Mouse (Mus musculus): ENCODE measurements at regions not wholly inside any gene's neighbourhood (a gene's known extent, or its start where the extent isn't known, plus 50 kb on each side); places are given as distances from the start of the nearest gene placed in this dataset.

DNA sequence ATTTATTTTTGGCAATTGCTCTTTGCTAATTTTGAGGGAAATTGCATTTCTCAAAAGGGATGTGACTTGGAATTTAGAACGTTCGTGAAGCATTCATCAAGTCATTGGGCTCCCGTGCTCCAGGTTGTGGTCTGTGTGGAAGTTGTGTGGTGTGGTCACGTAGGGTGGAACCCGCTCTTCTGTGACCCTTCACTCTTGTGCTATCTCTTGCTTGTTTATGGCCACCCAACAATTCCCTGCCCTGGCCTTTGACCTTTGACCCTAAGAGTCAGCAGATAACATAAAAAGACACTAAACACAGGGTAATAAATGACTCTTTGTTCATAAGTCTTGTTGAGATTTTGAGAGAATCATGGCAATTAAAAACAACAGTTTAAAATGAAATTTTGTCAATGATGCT, 79.7 kb downstream of the 1700020N01Rik start:
- no peak for TF ChIP-seq CTCF (IDR thresholded peaks at IDR 0.05; ENCODE audit: low read depth)
- no peak for TF ChIP-seq EP300 (IDR thresholded peaks at IDR 0.05; ENCODE audit: low read depth)

Measured in liver, embryonic 14.5 days (tissue).